Mouse (Mus musculus) gastrocnemius, postnatal 25 days (tissue): ENCODE data around the gene Camk2n1. TPM values are rescaled to one million over a fixed set of nuclear protein-coding genes. Genes with fewer than 3 reads are reported as not detected.

Experiments
- total RNA-seq, 2 experiments: library from RNA; stranded (reverse); gene quantifications; 1 replicate in 1 of 2; 2 replicates in 1 of 2; pipeline ENCODE4 v1.2.3; 2021

Camk2n1 gene
- total RNA-seq, 2 experiments from 2014 or later: 4.2 to 5.5 TPM

Other genes starting within 250 kb of the Camk2n1 start
- gene Hp1bp3, start 238.0 kb upstream of the Camk2n1 start, total RNA-seq: 10 to 100 TPM; 45.5 to 53.0 TPM
- gene Sh2d5, start 203.9 kb upstream of the Camk2n1 start, total RNA-seq: under 1 TPM in 1 of 2 experiments, not detected in 1; 0.19 TPM
- not detected for gene Kif17, start 203.9 kb upstream of the Camk2n1 start, total RNA-seq
- 10 to 100 TPM; 30.6 to 37.0 TPM for gene Ddost, start 149.6 kb upstream of the Camk2n1 start, total RNA-seq
- gene Pink1, start 128.0 kb upstream of the Camk2n1 start, total RNA-seq: 100 to 1,000 TPM; 436 to 528 TPM
- gene Cda, start 86.3 kb upstream of the Camk2n1 start, total RNA-seq: 1 to 10 TPM in 1 of 2 experiments, under 1 TPM in 1; 0.82 to 1.2 TPM
- not detected for gene Fam43b, start 57.8 kb upstream of the Camk2n1 start, total RNA-seq
- gene Mul1, start 19.6 kb upstream of the Camk2n1 start, total RNA-seq: 10 to 100 TPM; 41.5 to 43.0 TPM
- not detected for gene Vwa5b1, start 181.6 kb downstream of the Camk2n1 start, total RNA-seq